Mouse (Mus musculus): ENCODE data around the gene Cnih1. TPM values are rescaled to one million over a fixed set of nuclear protein-coding genes. Genes with fewer than 3 reads are reported as not detected.

Gene Cnih1
- polyA plus RNA-seq, 1 experiment = 74.6 TPM

Other genes with a start within 250 kb of the Cnih1 start
- gene Cdkn3, start 27.9 kb downstream of the Cnih1 start, polyA plus RNA-seq (2012; rRNA removed) = 2.0 and 2.2 TPM in 2 replicates
- gene Gmfb, start 33.8 kb upstream of the Cnih1 start, polyA plus RNA-seq (2012; rRNA removed) = 41.3 and 47.1 TPM in 2 replicates
- 47.0 and 50.5 TPM in 2 replicates for gene Cgrrf1, start 43.7 kb upstream of the Cnih1 start, polyA plus RNA-seq (2012; rRNA removed)
- 28.6 and 33.4 TPM in 2 replicates for gene Samd4, start 94.4 kb upstream of the Cnih1 start, polyA plus RNA-seq (2012; rRNA removed)